Mouse (Mus musculus) kidney, adult 2 months (tissue): ENCODE data around the gene Slc17a7. TPM values are rescaled to one million over a fixed set of nuclear protein-coding genes. Genes with fewer than 3 reads are reported as not detected.
"Not testable (repeated sequence)": the region's sequence is repeated elsewhere in the genome, so short reads cannot be mapped to it uniquely, and the experiment has no call there.

ENCODE experiments used
- DNase-seq: peaks from one replicate; pipeline ENCODE4 v3.0.0; 2021
- H3K27ac ChIP-seq: fragments of 200-500 bp; 2 replicates; pipeline ENCODE4 v1.5.1; 2012; ENCODE audit warnings: low read depth, low read length, control low read depth, inconsistent platforms; ENCODE audit not compliant: insufficient read depth
- H3K27me3 ChIP-seq: fragments of 200-500 bp; replicated peaks from 2 replicates; pipeline ENCODE4 v1.6.1; 2012; ENCODE audit warnings: mild to moderate bottlenecking, moderate library complexity, low read length, inconsistent platforms; ENCODE audit not compliant: control insufficient read depth, insufficient read depth
- H3K36me3 ChIP-seq: fragments of 200-500 bp; 2 replicates; pipeline ENCODE4 v1.6.1; 2012; ENCODE audit warnings: mild to moderate bottlenecking, moderate library complexity, low read length, inconsistent platforms; ENCODE audit not compliant: control insufficient read depth, insufficient read depth
- H3K4me1 ChIP-seq: fragments of 200-500 bp; 2 replicates; pipeline ENCODE4 v1.6.1; 2011; ENCODE audit warnings: low read length; ENCODE audit not compliant: control insufficient read depth, insufficient read depth
- H3K4me3 ChIP-seq: fragments of 200-500 bp; 2 replicates; pipeline ENCODE4 v1.5.1; 2011; ENCODE audit warnings: mild to moderate bottlenecking, low read depth, low read length, control low read depth; ENCODE audit not compliant: insufficient read depth
- CTCF ChIP-seq: fragments of 200-500 bp; conservative IDR thresholded peaks from 2 replicates; pipeline ENCODE4 v1.5.1; 2011; ENCODE audit warnings: low read depth, mild to moderate bottlenecking, control low read depth, low read length, moderate library complexity, mixed read lengths; ENCODE audit not compliant: insufficient read depth, insufficient read length
- POLR2A ChIP-seq: fragments of 200-500 bp; IDR thresholded peaks from one replicate; pipeline ENCODE4 v1.6.1; 2011; ENCODE audit warnings: low read depth, low read length, control low read depth
- WGBS: fragments of 180-500 bp; shearing (Covaris S2); methylation state at CpG from one replicate; pipeline ENCODE4 v1.1.7; 2018; 5-methylcytosine and 5-hydroxymethylcytosine counted together
- polyA plus RNA-seq: library from polyadenylated mRNA; depleted of rRNA; stranded (reverse); fragments of >200 nt; gene quantifications from 2 replicates; pipeline ENCODE4 v1.2.3, GENCODE M21; 2012

Gene Slc17a7
- polyA plus RNA-seq, 1 experiment = not detected

DNA sequence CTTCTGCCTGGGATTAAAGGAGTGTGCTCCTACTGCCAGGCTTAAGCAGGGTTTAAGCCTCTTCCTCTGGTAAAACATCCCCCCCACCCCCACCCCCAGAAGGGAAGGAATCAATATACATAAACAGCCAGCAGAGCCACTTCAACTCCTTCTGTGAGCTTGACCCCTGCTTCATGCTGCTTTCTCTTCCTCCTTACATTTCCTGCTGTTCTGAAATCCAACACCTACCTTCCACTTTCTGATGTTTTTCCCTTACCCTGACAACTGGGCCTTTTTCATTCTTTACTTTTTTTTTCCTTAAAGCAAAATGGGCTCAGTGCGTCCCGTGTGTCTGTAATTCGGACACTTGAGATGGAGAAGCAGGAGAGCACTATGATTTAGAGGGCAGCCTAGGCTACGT is 13.4 kb upstream of the Slc17a7 start:
- no peak for TF ChIP-seq CTCF
- Histone ChIP-seq H3K27me3 (no peaks in the 10 kb centered on the region), H3K27ac (peak overlapping the region; percentile 61), H3K36me3 (no peaks in the 10 kb centered on the region; the same call in 1 of the 2 replicates), H3K4me3 (no peak overlapping the region), H3K4me1 (peaks cover 15% of the 10 kb centered on the region; the same call in 1 of the 2 replicates)
- no peak for DNase-seq
- WGBS = 59% methylated on average over 4 of the region's 4 CpGs

DNA sequence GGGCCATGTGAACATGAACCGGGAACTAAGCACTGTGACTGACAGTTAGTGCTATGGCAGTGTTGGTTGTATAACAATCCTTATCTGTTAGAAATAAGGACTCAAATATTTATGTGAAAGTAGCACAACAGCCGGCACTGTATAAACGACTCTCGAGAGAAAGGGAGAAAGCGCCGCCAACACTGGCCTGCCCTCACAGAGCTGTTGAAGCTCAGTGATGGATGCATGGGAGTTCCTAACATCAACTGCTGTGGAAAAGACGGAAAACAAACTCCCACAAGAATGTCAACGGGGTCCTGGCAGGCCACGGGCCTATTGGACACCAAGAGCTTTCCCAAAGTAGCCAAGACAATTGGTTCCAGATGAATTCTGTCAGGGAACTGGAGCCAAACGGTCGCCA is 12.4 kb upstream of the Slc17a7 start:
- WGBS = 48% methylated on average over 11 of the region's 11 CpGs
- Histone ChIP-seq H3K27ac (peak overlapping the region; percentile 61), H3K4me3 (no peak overlapping the region), H3K36me3 (no peaks in the 10 kb centered on the region), H3K4me1 (peaks cover 15% of the 10 kb centered on the region; the same call in 1 of the 2 replicates), H3K27me3 (no peaks in the 10 kb centered on the region)
- TF ChIP-seq POLR2A = no peak
- DNase-seq = peak; percentile 65

DNA sequence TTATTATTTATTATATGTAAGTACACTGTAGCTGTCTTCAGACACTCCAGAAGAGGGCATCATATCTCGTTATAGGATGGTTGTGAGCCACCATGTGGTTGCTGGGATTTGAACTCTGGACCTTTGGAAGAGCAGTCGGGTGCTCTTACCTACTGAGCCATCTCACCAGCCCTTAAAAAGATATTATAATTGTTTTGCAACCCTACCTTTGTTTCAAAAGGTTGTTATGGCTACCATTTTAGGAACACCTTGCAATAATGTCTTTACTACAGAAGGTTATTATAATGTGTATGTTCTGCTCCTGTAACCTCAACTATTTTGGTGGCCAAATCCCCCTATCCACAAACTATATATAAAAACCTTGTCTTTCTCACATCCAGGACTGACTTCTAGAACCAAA is 10.7 kb upstream of the Slc17a7 start:
- H3K27ac ChIP-seq, H3K27me3 ChIP-seq, H3K4me1 ChIP-seq, H3K36me3 ChIP-seq, H3K4me3 ChIP-seq, DNase-seq: not testable (repeated sequence)
- WGBS = 63% methylated on average over 2 of the region's 2 CpGs

DNA sequence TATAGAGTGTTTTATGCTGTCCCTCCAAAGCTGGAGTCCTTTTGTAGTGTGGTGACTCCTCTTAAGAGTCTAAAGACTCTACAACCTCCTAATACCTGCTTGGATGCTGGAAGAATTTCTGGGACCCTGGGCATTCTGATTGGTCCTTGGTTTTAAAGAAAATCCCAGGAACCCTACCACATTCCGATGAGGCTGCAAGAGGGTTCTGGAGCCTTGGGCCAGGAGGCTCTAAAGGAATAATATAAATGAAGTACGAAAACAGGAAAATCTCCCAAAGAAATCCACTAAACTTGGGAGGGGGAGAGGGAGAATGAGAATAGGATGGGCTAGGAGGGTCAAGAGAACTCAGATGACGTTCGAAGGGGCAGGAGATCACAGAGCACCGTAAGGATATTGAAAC is 10.2 kb upstream of the Slc17a7 start:
- H3K4me3 ChIP-seq = peak overlapping the region; percentile 82
- no peaks in the 10 kb centered on the region for H3K27me3 ChIP-seq
- TF ChIP-seq POLR2A = no peak
- TF ChIP-seq CTCF = no peak
- no peak for DNase-seq
- WGBS = under 1% methylated on average over 5 of the region's 5 CpGs
- H3K4me1 ChIP-seq = peaks cover 2% of the 10 kb centered on the region; the same call in 1 of the 2 replicates
- no peaks in the 10 kb centered on the region for H3K36me3 ChIP-seq
- peak overlapping the region; percentile 96 for H3K27ac ChIP-seq

DNA sequence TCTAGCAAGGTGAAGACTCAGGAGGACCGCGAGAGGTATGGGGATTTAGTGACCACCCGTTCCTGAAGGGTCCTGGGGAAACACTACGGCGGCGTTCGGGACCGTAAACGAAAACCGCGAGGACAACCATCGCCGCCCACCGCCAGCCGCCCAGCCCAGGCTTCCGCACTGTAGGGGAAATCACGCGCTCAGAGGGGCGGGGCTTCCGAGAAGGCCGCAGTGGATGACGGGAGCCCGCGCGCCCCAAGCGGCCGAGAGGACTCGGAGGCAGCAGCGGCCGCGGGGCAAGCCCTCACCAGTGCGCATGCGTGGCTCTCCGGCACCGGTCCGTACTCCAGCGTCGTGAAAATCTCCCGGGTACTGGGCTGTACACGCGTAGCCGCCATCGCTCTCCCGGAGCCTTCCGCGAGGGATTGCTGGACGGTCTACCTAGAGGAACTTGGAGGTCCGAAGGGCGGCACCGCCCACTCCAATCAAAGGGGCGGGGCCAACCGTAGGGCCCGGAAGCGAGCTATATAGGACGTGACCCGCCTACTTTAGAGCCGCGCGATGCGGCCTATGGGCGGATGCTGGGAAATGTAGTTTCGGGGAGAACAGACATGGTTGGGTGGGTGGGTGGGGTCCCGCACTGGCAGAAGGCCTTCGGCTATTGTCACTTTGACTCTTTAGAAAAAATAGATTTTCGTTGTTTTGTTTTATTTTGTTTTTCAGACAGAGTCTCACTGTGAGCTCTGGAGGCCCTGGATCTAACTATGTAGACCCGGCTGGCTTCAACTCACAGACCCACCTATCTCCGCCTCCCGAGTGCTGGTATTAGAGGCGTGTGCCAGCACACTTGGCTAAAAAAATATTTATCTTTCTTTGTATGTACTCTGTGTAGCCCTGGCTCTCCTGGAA is 9.4 kb upstream of the Slc17a7 start, which contains the start of the genes Pih1d1 and Aldh16a1:
Gene Pih1d1 (plus strand): TSS at position 208 of the 897 bp plus-strand sequence.
Gene Aldh16a1 (minus strand): TSS at position 489 of the 897 bp plus-strand sequence.
- peak; percentile 98 for DNase-seq
- 2% methylated on average over 69 of the region's 69 CpGs for WGBS

DNA sequence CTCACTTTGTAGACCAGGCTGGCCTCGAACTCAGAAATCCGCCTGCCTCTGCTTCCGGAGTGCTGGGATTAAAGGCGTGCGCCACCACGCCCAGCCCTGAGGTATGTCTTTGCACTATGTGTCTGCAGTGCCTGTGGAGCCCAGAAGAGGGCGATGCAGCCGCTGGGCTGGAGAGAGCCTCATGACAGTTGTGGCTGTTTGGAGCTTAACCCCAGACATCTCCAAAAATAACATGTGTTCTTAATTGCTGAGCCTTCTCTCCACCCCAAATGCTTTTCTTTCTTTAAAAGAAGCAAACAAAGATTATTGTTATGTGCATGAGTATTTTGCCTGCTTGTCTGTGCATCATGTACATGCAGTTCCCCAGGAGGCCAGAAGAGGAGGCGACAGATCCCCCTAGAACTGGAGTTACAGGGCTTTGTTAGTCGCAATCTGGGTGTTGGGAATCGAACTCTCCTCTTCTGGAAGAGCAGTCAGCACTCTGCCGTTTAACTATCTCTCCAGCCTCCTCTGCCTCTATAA is 8.7 kb upstream of the Slc17a7 start:
- no peak for TF ChIP-seq POLR2A
- peak; percentile 52 for TF ChIP-seq CTCF
- Histone ChIP-seq H3K36me3 (no peaks in the 10 kb centered on the region), H3K27me3 (no peaks in the 10 kb centered on the region), H3K4me1 (no peaks in the 10 kb centered on the region), H3K4me3 (peak overlapping the region; percentile 6; the same call in 1 of the 2 replicates), H3K27ac (no peak overlapping the region)
- peak; percentile 61 for DNase-seq
- WGBS = 71% methylated on average over 12 of the region's 12 CpGs

More for the DNA sequence above, 9.4 kb upstream of the Slc17a7 start, which contains the start of the genes Pih1d1 and Aldh16a1:
- no peaks in the 10 kb centered on the region for H3K36me3 ChIP-seq
- TF ChIP-seq POLR2A (peak; percentile 74), CTCF (peak; percentile 50)
- H3K27me3 ChIP-seq = no peaks in the 10 kb centered on the region
- H3K4me3 ChIP-seq = peak within 1 kb of the TSS; percentile 82
- no peaks in the 10 kb centered on the region for H3K4me1 ChIP-seq
- H3K27ac ChIP-seq = peak within 1 kb of the TSS; percentile 96

DNA sequence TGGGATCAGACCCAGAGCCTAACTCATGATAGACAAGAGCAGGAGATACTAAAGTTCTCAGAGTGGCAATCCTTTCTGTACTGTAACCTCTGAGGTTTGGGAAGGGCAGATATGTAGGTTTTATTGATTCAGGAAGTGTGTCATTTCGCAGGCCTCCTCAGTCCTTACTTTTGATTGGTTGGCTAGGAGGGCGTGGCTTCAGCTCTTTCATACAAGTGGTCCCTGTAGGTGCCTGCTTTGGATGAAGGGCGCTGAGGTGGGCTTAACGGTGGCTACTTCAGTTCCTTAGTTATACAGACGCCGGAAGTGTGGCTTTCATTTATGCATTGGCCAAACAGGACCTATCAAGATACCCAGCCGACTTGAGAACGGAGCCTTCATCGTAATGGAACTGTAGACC is 8.2 kb upstream of the Slc17a7 start:
- TF ChIP-seq CTCF = no peak
- TF ChIP-seq POLR2A = no peak
- Histone ChIP-seq H3K4me3 (no peak overlapping the region), H3K36me3 (no peaks in the 10 kb centered on the region), H3K27ac (no peak overlapping the region), H3K27me3 (no peaks in the 10 kb centered on the region), H3K4me1 (no peaks in the 10 kb centered on the region)
- WGBS = 88% methylated on average over 9 of the region's 9 CpGs
- DNase-seq = no peak
